Mouse (Mus musculus): ENCODE data around the gene Vps53. TPM values are rescaled to one million over a fixed set of nuclear protein-coding genes. Genes with fewer than 3 reads are reported as not detected.

Vps53 gene
- polyA plus RNA-seq, 1 experiment from 2014 or later = 44.8 TPM

DNA sequence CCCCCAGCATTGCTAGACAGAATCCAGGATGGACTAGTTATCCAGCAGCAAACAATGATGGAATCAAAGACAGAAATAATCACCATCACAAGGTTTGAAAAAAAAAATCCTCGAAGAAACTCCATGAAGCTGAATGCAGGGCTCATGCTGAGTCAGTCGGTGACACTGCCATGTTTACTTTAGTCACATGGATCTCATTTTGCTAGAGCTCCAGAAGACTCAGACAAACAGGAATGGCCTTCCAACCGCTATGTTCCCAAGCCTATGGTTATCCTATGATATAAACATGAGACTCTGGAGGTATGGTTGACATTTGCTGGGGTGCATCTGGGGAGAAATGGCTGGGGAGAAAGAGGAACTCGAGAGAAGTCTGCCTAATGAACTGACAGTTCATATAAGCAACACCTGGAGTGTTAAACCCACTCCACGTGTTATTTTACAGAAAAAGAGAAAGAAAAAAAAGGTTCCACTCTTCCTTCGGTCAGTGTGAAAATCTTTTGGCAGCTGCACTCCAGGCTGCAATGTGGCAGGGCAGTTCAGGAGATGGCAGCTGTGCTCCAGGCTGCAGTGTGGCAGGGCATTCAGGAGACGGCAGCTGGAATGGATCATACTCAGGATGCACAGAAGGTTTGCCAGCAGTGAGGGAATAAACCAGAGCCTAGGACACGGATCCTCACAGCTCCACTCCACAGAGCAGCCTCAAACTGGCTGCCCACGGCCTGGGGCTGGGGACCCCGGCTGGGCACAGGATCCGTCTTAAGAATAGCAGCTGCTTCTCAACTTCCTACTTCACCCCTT is 105.0 kb downstream of the Vps53 start:
- H3K36me3 ChIP-seq (ENCODE audit: control insufficient read depth, insufficient read depth) = peaks cover 47% of the 10 kb centered on the region
- 57% methylated on average over 11 of the region's 11 CpGs for WGBS
- H3K9ac ChIP-seq (ENCODE audit: low read depth, low read length) = no peak overlapping the region
- no peak for ATAC-seq
- TF ChIP-seq CTCF (IDR thresholded peaks at IDR 0.05; ENCODE audit: low read depth) = no peak
- H3K4me3 ChIP-seq (ENCODE audit: low read depth, low read length) = no peak overlapping the region
- H3K4me2 ChIP-seq (replicated peaks; ENCODE audit: low read depth) = no peak overlapping the region
- H3K27me3 ChIP-seq (replicated peaks; ENCODE audit: control insufficient read depth, insufficient read depth, low read length) = no peaks in the 10 kb centered on the region
- H3K4me1 ChIP-seq (replicated peaks; ENCODE audit: control insufficient read depth, insufficient read depth, low read length) = no peaks in the 10 kb centered on the region
- no peaks in the 10 kb centered on the region for H3K9me3 ChIP-seq (ENCODE audit: control insufficient read depth)
- H3K27ac ChIP-seq (ENCODE audit: low read depth, low read length) = no peak overlapping the region

DNA sequence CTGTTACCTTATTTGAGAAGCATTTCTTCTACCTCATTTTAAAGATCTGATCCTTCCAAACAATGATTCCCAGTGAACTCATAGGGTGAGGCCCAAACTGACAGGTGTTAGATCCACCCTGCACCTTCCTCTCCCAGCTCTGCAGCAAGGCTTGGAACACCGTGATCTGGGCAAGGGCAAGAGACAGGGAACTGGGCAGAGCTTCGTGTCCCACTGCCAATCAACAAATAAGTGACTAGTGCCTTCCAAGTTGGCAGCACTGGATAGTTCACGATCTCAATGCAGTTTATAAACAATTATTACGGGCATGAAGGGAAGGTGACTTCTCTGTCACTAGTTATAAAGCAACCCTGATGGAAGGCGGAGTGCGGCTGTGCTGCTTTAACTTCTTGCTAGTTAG is 109.6 kb downstream of the Vps53 start:
- no peaks in the 10 kb centered on the region for H3K4me1 ChIP-seq (replicated peaks; ENCODE audit: control insufficient read depth, insufficient read depth, low read length)

DNA sequence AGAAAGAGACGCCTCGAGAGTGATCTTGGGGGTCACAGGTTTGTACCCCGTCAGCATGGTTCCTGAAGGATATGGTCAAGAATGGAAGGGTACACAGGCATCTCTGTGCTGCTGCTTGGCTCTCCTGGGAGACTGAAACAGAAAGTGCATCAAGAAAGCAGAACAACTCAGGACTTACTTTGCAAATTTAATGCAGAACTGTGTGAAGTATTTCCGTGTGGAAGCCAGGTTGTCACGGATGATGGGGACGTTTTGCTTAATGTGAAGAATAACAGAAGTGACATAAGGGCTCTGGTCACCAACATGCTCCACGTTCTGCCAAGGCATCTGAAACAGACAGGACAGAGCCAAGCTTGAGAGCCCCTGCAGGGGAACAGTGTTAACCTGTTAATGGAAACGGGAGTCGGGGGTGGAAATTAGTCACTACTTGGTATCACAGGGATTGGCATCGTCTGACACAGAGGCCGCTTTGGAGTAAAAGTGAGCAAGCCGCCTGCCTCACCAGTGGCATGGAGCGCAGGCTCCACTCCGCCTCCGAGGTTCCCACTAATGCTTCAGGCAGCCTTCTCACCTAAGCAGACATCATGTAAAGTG is 112.8 kb downstream of the Vps53 start:
- 88% methylated on average over 15 of the region's 15 CpGs for WGBS
- ATAC-seq = no peak
- Histone ChIP-seq H3K9ac (ENCODE audit: low read depth, low read length) (no peak overlapping the region), H3K9me3 (ENCODE audit: control insufficient read depth) (no peaks in the 10 kb centered on the region), H3K4me3 (ENCODE audit: low read depth, low read length) (no peak overlapping the region), H3K36me3 (ENCODE audit: control insufficient read depth, insufficient read depth) (peaks cover 38% of the 10 kb centered on the region), H3K4me1 (replicated peaks; ENCODE audit: control insufficient read depth, insufficient read depth, low read length) (no peaks in the 10 kb centered on the region), H3K4me2 (replicated peaks; ENCODE audit: low read depth) (no peak overlapping the region), H3K27me3 (replicated peaks; ENCODE audit: control insufficient read depth, insufficient read depth, low read length) (no peaks in the 10 kb centered on the region), H3K27ac (ENCODE audit: low read depth, low read length) (no peak overlapping the region)
- no peak for TF ChIP-seq CTCF (IDR thresholded peaks at IDR 0.05; ENCODE audit: low read depth)

More for the DNA sequence above, 109.6 kb downstream of the Vps53 start:
- H3K9ac ChIP-seq (ENCODE audit: low read depth, low read length) = no peak overlapping the region
- no peak overlapping the region for H3K4me2 ChIP-seq (replicated peaks; ENCODE audit: low read depth)
- no peak overlapping the region for H3K27ac ChIP-seq (ENCODE audit: low read depth, low read length)
- no peak overlapping the region for H3K4me3 ChIP-seq (ENCODE audit: low read depth, low read length)
- no peak for ATAC-seq
- no peaks in the 10 kb centered on the region for H3K27me3 ChIP-seq (replicated peaks; ENCODE audit: control insufficient read depth, insufficient read depth, low read length)
- H3K9me3 ChIP-seq (ENCODE audit: control insufficient read depth) = no peaks in the 10 kb centered on the region
- WGBS = 87% methylated on average over 6 of the region's 6 CpGs
- no peak for TF ChIP-seq CTCF (IDR thresholded peaks at IDR 0.05; ENCODE audit: low read depth)
- H3K36me3 ChIP-seq (ENCODE audit: control insufficient read depth, insufficient read depth) = peaks cover 34% of the 10 kb centered on the region

DNA sequence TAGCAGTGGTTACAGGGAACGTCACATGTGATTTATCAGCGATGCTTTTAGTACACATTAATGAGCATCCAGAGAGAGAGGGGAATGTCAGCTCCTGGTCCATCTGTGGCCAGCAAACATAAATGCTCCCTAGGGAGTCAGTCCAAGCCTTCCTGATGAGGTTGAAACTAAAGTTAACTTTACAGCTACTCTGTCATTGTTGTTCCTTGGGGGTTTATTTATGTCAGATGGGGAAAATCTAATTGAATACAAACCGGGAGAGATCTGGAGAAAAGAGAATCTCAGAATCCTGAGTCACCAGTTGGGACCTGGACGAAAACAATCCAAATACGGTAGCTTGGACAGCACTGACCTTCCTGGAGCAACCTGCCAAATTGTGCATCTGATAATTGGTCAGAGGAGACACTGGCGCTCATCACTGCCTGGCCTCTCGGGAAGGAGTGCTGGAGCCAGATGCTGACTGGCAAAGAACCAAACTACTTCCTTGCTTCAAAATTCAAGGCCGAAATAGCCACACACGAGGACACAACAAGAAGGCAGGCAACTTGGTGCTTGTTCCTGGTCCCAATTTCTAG is 113.8 kb downstream of the Vps53 start:
- WGBS = 63% methylated on average over 9 of the region's 9 CpGs

DNA sequence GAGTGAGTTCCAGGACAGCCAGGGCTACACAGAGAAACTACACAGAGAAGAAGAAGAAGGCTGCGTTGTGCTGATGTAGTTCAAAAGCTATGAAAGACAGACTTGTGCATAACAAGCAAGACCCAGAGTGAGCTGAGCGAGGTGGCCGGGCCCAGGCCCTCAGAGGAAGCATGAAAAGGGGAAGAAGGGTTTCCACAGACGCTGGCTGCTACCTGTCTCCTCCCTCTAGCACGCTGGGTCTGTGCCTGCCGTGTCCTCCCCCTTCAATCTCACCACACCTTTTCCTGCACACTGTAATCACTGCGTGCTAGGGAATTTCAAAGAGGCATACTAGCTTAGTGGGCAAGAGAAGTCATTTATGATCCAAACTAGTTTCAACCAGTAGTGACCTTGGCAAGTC is 115.0 kb downstream of the Vps53 start:
- Histone ChIP-seq H3K9ac (ENCODE audit: low read depth, low read length) (no peak overlapping the region), H3K4me2 (replicated peaks; ENCODE audit: low read depth) (no peak overlapping the region), H3K27ac (ENCODE audit: low read depth, low read length) (no peak overlapping the region), H3K27me3 (replicated peaks; ENCODE audit: control insufficient read depth, insufficient read depth, low read length) (no peaks in the 10 kb centered on the region), H3K9me3 (ENCODE audit: control insufficient read depth) (no peaks in the 10 kb centered on the region), H3K4me1 (replicated peaks; ENCODE audit: control insufficient read depth, insufficient read depth, low read length) (no peaks in the 10 kb centered on the region), H3K4me3 (ENCODE audit: low read depth, low read length) (no peak overlapping the region), H3K36me3 (ENCODE audit: control insufficient read depth, insufficient read depth) (peaks cover 29% of the 10 kb centered on the region)
- TF ChIP-seq CTCF (IDR thresholded peaks at IDR 0.05; ENCODE audit: low read depth) = no peak
- ATAC-seq = no peak
- 83% methylated on average over 7 of the region's 7 CpGs for WGBS

More for the DNA sequence above, 113.8 kb downstream of the Vps53 start:
- Histone ChIP-seq H3K9me3 (ENCODE audit: control insufficient read depth) (no peaks in the 10 kb centered on the region), H3K27ac (ENCODE audit: low read depth, low read length) (no peak overlapping the region), H3K9ac (ENCODE audit: low read depth, low read length) (no peak overlapping the region), H3K36me3 (ENCODE audit: control insufficient read depth, insufficient read depth) (peaks cover 32% of the 10 kb centered on the region), H3K27me3 (replicated peaks; ENCODE audit: control insufficient read depth, insufficient read depth, low read length) (no peaks in the 10 kb centered on the region), H3K4me2 (replicated peaks; ENCODE audit: low read depth) (no peak overlapping the region), H3K4me1 (replicated peaks; ENCODE audit: control insufficient read depth, insufficient read depth, low read length) (no peaks in the 10 kb centered on the region), H3K4me3 (ENCODE audit: low read depth, low read length) (no peak overlapping the region)
- ATAC-seq = no peak
- no peak for TF ChIP-seq CTCF (IDR thresholded peaks at IDR 0.05; ENCODE audit: low read depth)

DNA sequence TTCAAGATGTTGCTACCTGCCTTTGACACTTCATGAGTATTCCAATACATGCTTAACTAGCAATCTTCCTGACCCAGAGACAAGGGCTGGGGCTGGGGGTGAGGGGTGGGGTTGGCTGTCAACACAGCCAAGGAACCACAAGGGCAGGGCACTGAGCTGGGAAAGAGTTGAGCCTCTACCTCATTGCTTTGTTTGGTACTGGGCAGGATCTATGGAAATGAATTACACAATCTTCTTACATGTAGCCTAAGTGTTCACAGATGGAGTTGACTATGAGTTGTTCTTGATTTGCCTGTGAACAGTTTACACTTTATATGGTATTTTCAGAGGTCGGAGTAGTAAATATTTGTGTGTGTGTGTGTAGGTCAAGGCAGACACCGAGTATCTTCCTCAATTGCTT is 118.5 kb downstream of the Vps53 start:
- TF ChIP-seq CTCF (IDR thresholded peaks at IDR 0.05; ENCODE audit: low read depth) = no peak
- Histone ChIP-seq H3K4me1 (replicated peaks; ENCODE audit: control insufficient read depth, insufficient read depth, low read length) (no peaks in the 10 kb centered on the region), H3K4me3 (ENCODE audit: low read depth, low read length) (no peak overlapping the region), H3K36me3 (ENCODE audit: control insufficient read depth, insufficient read depth) (peaks cover 24% of the 10 kb centered on the region), H3K9me3 (ENCODE audit: control insufficient read depth) (no peaks in the 10 kb centered on the region), H3K27ac (ENCODE audit: low read depth, low read length) (no peak overlapping the region), H3K4me2 (replicated peaks; ENCODE audit: low read depth) (no peak overlapping the region), H3K9ac (ENCODE audit: low read depth, low read length) (no peak overlapping the region), H3K27me3 (replicated peaks; ENCODE audit: control insufficient read depth, insufficient read depth, low read length) (no peaks in the 10 kb centered on the region)
- no peak for ATAC-seq
- WGBS = 83% methylated on average over 2 of the region's 2 CpGs

Data from intestine, postnatal 0 days (tissue).